Mouse (Mus musculus) CD4-positive, CD25-positive, alpha-beta regulatory T cell, adult 4 months (primary cell): ENCODE measurements around the gene Wnt5b. TPM values are rescaled to one million over a fixed set of nuclear protein-coding genes. Genes with fewer than 3 reads are reported as not detected.

Source experiments
- ATAC-seq: one replicate; pipeline ENCODE4 v1.8.0; 2017
- polyA plus RNA-seq, 2 experiments: library from polyadenylated mRNA; unstranded; fragments of 100-300 nt; shearing (Covaris generic); gene quantifications; one replicate each; pipeline ENCODE4 v1.2.1; 2017

Gene Wnt5b
- under 1 TPM in 1 of 2 experiments, not detected in 1; 0.20 TPM for polyA plus RNA-seq

GRCm38 (mm10) chr6:119543803-119544517, at the start of gene Wnt5b:
Gene Wnt5b, minus strand, starts transcription at chr6:119544347.
- ATAC-seq, result no peak

GRCm38 (mm10) chr6:119590872-119591271, 46.7 kb upstream of the Wnt5b start:
- ATAC-seq, result no peak

- no peak for ATAC-seq
Observed at GRCm38 (mm10) chr6:119587897-119588296, 43.8 kb upstream of the Wnt5b start.

- no peak for ATAC-seq
Observed at GRCm38 (mm10) chr6:119587454-119587853, 43.3 kb upstream of the Wnt5b start.

- ATAC-seq, result no peak
Observed at GRCm38 (mm10) chr6:119585652-119586375, 41.7 kb upstream of the Wnt5b start.

- no peak for ATAC-seq
Observed at GRCm38 (mm10) chr6:119584061-119584460, 39.9 kb upstream of the Wnt5b start.

GRCm38 (mm10) chr6:119583165-119583564, 39.0 kb upstream of the Wnt5b start:
- ATAC-seq, result no peak

GRCm38 (mm10) chr6:119576706-119577105, 32.6 kb upstream of the Wnt5b start:
- ATAC-seq, result no peak

GRCm38 (mm10) chr6:119575331-119575730, 31.2 kb upstream of the Wnt5b start:
- ATAC-seq, result no peak

- ATAC-seq, result no peak
Observed at GRCm38 (mm10) chr6:119572296-119572695, 28.1 kb upstream of the Wnt5b start.

- ATAC-seq, result no peak
Observed at GRCm38 (mm10) chr6:119570797-119571196, 26.6 kb upstream of the Wnt5b start.

GRCm38 (mm10) chr6:119568339-119568738, 24.2 kb upstream of the Wnt5b start:
- ATAC-seq, result no peak

GRCm38 (mm10) chr6:119565451-119566379, 21.6 kb upstream of the Wnt5b start:
- no peak for ATAC-seq

GRCm38 (mm10) chr6:119562558-119562957, 18.4 kb upstream of the Wnt5b start:
- ATAC-seq, result no peak

- ATAC-seq, result no peak
Observed at GRCm38 (mm10) chr6:119558855-119559254, 14.7 kb upstream of the Wnt5b start.

- no peak for ATAC-seq
Observed at GRCm38 (mm10) chr6:119554439-119554838, 10.3 kb upstream of the Wnt5b start.

GRCm38 (mm10) chr6:119544518-119544864, 344 bp upstream of the Wnt5b start:
- no peak for ATAC-seq

GRCm38 (mm10) chr6:119543456-119543802, 718 bp downstream of the Wnt5b start:
- ATAC-seq, result no peak

- no peak for ATAC-seq
Observed at GRCm38 (mm10) chr6:119535867-119536266, 8.3 kb downstream of the Wnt5b start.

GRCm38 (mm10) chr6:119533170-119533709, 10.9 kb downstream of the Wnt5b start:
- ATAC-seq, result no peak

- no peak for ATAC-seq
Observed at GRCm38 (mm10) chr6:119529659-119530058, 14.5 kb downstream of the Wnt5b start.

- ATAC-seq, result no peak
Observed at GRCm38 (mm10) chr6:119526498-119526897, 17.6 kb downstream of the Wnt5b start.

GRCm38 (mm10) chr6:119521931-119522391, 22.2 kb downstream of the Wnt5b start:
- peak; percentile 77 for ATAC-seq
